Mouse (Mus musculus): Measurements from ENCODE around the gene Pgm2. TPM values are rescaled to one million over a fixed set of nuclear protein-coding genes. Genes with fewer than 3 reads are reported as not detected.

The Pgm2 gene
- total RNA-seq, 4 experiments from 2014 or later = 10.0 to 12.6 (median 10.4) TPM

DNA sequence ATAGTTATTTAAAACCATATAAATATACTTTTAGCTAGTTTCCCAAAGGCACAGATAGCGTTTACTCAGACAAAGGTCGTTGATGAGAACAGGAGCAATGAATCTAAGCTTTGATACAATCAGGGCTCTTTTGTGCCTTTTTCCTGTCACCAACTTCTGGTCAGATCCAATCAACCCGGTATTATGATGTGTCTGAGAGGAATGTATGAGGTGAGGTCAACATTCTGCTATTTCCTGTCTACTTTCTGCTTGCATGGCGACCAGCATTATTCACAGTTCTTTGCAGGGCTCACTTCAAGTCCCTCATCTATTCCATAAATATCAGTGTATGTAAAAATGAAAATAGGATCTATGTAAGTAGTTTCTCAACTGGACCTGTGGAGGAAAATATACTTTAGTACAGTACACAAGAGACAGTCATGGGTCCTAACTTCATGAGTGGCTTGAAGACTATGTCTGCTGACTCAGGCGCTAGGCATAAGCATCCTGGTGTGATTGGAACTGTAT lies 81.7 kb downstream of the Pgm2 start:
- no peak for DNase-seq (ENCODE audit: low spot score in 2 of 2)

Small RNA genes within 50 kb of the gene (microRNA-seq; reads per million reads assigned to microRNA genes)
- gene Gm22395 (0 reads per million in 2 experiments), gene Gm23967 (0 reads per million in 2 experiments)

Other genes starting within 250 kb of the Pgm2 start
- 10 to 100 TPM; 10.5 to 13.3 (median 11.8) TPM for gene Rell1, start 124.1 kb upstream of the Pgm2 start, total RNA-seq (2022)
- gene Tbc1d1, start 63.4 kb downstream of the Pgm2 start, total RNA-seq (2022) = 10 to 100 TPM; 26.0 to 30.5 (median 28.4) TPM

Data from layer of hippocampus, adult 8-10 months (tissue).